Mouse (Mus musculus) neutrophil, adult 59 days (primary cell): Measurements from ENCODE around the gene Spns1. TPM values are rescaled to one million over a fixed set of nuclear protein-coding genes. Genes with fewer than 3 reads are reported as not detected.

Experiments used
- total RNA-seq, 2 experiments: library from RNA; stranded (reverse); gene quantifications; 1 replicate in 1 of 2; 2 replicates in 1 of 2; pipeline ENCODE4 v1.2.4; 2023

Gene Spns1
- 10 to 100 TPM; 26.2 to 38.0 TPM for total RNA-seq

GRCm38 (mm10) chr7:126377278-126378158, at the start of gene Spns1:
TSS of gene Spns1 (minus strand) at chr7:126377450.

DNA sequence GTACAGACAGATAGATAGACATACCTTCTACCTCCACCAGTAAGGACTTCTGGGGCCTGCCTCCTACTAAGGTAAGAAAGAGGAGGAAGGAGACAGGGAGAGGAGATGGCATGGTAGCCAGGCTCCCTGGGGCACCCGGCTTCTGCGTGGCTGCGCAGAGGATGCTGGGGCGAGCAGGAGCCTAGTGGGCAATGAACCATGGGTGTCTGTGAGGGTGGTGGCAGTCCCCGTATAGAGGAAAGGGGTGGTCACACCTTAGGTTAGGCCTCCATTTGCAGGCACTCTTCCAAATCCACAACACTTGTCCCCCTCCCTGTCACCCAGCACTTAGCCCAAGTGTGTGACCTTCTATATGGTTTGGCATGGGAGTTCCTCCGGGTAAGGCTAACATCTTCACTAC, 37.5 kb upstream of the Spns1 start, which contains the start of gene Cd19:
TSS of gene Cd19 (minus strand) at position 165 of the 400 bp plus-strand sequence.

DNA sequence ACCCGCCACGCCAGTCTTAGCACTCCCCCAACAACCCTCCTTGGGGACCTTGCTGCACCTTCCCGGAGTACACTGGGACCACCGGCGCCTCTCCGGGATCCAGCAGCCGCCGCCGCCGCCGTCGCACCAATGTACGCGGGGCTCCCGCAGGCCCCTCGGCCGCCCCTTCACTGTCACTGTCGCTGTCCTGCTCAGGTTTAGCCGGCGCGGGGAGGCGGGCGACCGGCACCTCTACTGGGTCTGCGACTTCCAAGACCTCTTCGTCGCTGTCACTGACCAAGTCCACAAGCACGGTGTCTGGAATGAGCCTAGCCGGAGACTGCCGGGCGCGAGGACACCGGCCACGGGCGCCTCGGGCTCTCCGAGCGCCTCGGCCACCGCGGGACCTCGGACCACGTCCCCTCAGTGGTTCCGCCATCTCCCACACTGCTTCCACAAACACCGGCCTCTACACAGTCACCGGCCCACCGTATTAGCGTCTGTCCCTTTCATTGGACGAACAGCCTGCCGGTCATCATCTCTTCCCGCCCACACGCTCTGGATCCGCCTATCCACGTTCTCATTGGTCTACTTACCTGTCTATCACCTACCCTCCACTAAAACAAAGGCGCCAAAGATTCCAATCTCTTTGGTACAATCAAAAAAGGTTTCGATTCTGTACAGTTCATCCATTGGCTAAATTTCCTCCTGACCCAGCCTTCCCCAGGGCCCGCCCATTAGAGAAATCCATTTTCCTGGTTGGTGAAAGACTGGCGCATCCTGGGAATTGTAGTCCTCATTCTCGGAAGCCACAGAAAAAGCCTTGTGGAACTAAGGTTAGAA, 19.3 kb upstream of the Spns1 start, which contains the start of gene Nfatc2ip:
TSS of gene Nfatc2ip (minus strand) at position 440 of the 822 bp plus-strand sequence.

GRCm38 (mm10) chr7:126369393-126369792, 7.9 kb downstream of the Spns1 start, which contains the start of gene Lat:
TSS of gene Lat (minus strand) at chr7:126369570.

Other genes starting within 250 kb of the Spns1 start
- gene Xpo6, start 176.9 kb downstream of the Spns1 start, total RNA-seq: 100 to 1,000 TPM; 163 to 166 TPM
- 1 to 10 TPM; 6.0 to 9.2 TPM for gene Sbk1, start 104.8 kb downstream of the Spns1 start, total RNA-seq
- gene Lat, start 7.9 kb downstream of the Spns1 start, total RNA-seq: 1 to 10 TPM; 1.8 to 2.4 TPM
- gene Nfatc2ip, start 19.3 kb upstream of the Spns1 start, total RNA-seq: 10 to 100 TPM; 11.5 to 12.0 TPM
- gene Cd19, start 37.4 kb upstream of the Spns1 start, total RNA-seq: 10 to 100 TPM in 1 of 2 experiments, 1 to 10 TPM in 1; 3.9 to 11.7 TPM
- 10 to 100 TPM; 14.8 to 15.6 TPM for gene Rabep2, start 51.3 kb upstream of the Spns1 start, total RNA-seq
- 1 to 10 TPM in 1 of 2 experiments, under 1 TPM in 1; 0.87 to 1.1 TPM for gene Atp2a1, start 85.7 kb upstream of the Spns1 start, total RNA-seq
- 10 to 100 TPM; 45.4 to 49.2 TPM for gene Sh2b1, start 98.0 kb upstream of the Spns1 start, total RNA-seq
- gene Tufm, start 109.9 kb upstream of the Spns1 start, total RNA-seq: 10 to 100 TPM; 25.0 to 34.9 TPM
- 100 to 1,000 TPM; 126 to 139 TPM for gene Atxn2l, start 126.0 kb upstream of the Spns1 start, total RNA-seq
- gene Eif3c, start 189.0 kb upstream of the Spns1 start, total RNA-seq: 100 to 1,000 TPM in 1 of 2 experiments, 10 to 100 TPM in 1; 86.1 to 101 TPM
- 100 to 1,000 TPM; 164 to 190 TPM for gene Apobr, start 207.5 kb upstream of the Spns1 start, total RNA-seq
- 100 to 1,000 TPM; 322 to 350 TPM for gene Cln3, start 208.4 kb upstream of the Spns1 start, total RNA-seq
- 1 to 10 TPM; 4.2 to 4.7 TPM for gene Il27, start 217.5 kb upstream of the Spns1 start, total RNA-seq